Mouse (Mus musculus) hindbrain, embryonic 14.5 days (tissue): ENCODE data around the gene Gdf7. TPM values are rescaled to one million over a fixed set of nuclear protein-coding genes. Genes with fewer than 3 reads are reported as not detected.

Experiments used
- ATAC-seq: fragments of 200-750 bp; cut with Nextera tagmentation; 2 replicates; pipeline ENCODE4 v1.8.0; 2017; ENCODE audit warnings: moderate number of reproducible peaks, mild to moderate bottlenecking, moderate TSS enrichment, moderate library complexity; ENCODE audit not compliant: low FRiP score
- DNase-seq: peaks from one replicate; pipeline ENCODE4 v3.0.0-alpha.2; 2015; ENCODE audit warnings: low spot score
- H3K27ac ChIP-seq: fragments of 300-500 bp; sonication (generic); 2 replicates; pipeline ENCODE4 v1.5.1; 2014; ENCODE audit warnings: mild to moderate bottlenecking, moderate library complexity
- H3K27me3 ChIP-seq: fragments of 300-500 bp; sonication (generic); 2 replicates; pipeline ENCODE4 v1.6.1; 2014; ENCODE audit warnings: mild to moderate bottlenecking, low read length, mixed read lengths; ENCODE audit not compliant: control insufficient read depth, insufficient read depth
- H3K36me3 ChIP-seq: fragments of 300-500 bp; sonication (generic); replicated peaks from 2 replicates; pipeline ENCODE4 v1.6.1; 2014; ENCODE audit not compliant: control insufficient read depth, insufficient read depth
- H3K4me1 ChIP-seq: fragments of 300-500 bp; sonication (generic); replicated peaks from 2 replicates; pipeline ENCODE4 v1.6.1; 2014; ENCODE audit warnings: antibody characterized with exemption, low read length, mixed read lengths; ENCODE audit not compliant: control insufficient read depth, insufficient read depth
- H3K4me2 ChIP-seq: fragments of 300-500 bp; sonication (generic); replicated peaks from 2 replicates; pipeline ENCODE4 v1.6.1; 2014; ENCODE audit warnings: mild to moderate bottlenecking, moderate library complexity
- H3K4me3 ChIP-seq: fragments of 300-500 bp; sonication (generic); replicated peaks from 2 replicates; pipeline ENCODE4 v1.5.1; 2014; ENCODE audit warnings: mild to moderate bottlenecking, low read length
- H3K9ac ChIP-seq: fragments of 300-500 bp; sonication (generic); 2 replicates; pipeline ENCODE4 v1.6.1; 2014
- H3K9me3 ChIP-seq: fragments of 300-500 bp; sonication (generic); 2 replicates; pipeline ENCODE4 v1.6.1; 2016; ENCODE audit warnings: low read length; ENCODE audit not compliant: control insufficient read depth
- WGBS: fragments of 180-500 bp; shearing (Covaris S2); extraction: QIAGEN DNeasy Blood & Tissue Kit; methylation state at CpG from one replicate; pipeline ENCODE4 v1.1.7; 2014; 5-methylcytosine and 5-hydroxymethylcytosine counted together
- polyA plus RNA-seq: library from polyadenylated mRNA; unstranded; fragments of >200 nt; fragmentation: Nextera tagmentation; extraction: Ambion mirVana; gene quantifications from 2 replicates; pipeline ENCODE4 v1.2.1, GENCODE M21; 2014

The Gdf7 gene
- polyA plus RNA-seq, 1 experiment from 2014 or later, result 0.67 TPM

DNA sequence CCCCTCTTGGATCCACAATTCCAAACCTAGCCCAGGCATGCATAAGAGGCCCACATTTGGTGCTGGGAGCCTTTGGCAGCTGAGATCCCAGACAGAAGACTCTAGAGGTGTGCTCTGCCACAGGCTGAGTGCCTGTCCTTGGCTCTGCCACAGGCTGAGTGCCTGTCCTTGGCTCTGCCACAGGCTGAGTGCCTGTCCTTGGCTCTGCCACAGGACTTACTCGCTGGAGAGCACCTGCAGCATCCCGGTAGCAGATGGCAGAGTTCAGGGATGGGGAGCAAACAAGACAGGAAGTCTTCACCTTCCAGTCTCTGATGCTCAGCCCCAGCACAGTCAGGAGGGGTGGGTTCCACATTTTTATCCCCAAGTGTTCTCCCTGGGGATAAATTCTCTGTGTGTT lies 3.5 kb upstream of the Gdf7 start:
- DNase-seq, result no peak

GRCm38 (mm10) chr12:8301011-8301814 lies 541 bp downstream of the Gdf7 start:
- Histone ChIP-seq H3K9me3 (no peaks in the 10 kb centered on the region), H3K27me3 (peaks cover 97% of the 10 kb centered on the region), H3K4me2 (peak overlapping the region; percentile 78), H3K4me3 (peak overlapping the region; percentile 42), H3K9ac (peak overlapping the region; percentile 31; the same call in 1 of the 2 replicates), H3K4me1 (peaks cover 16% of the 10 kb centered on the region), H3K36me3 (no peaks in the 10 kb centered on the region), H3K27ac (no peak overlapping the region)
- no peak; the same call in 1 of the 2 replicates for ATAC-seq
- no peak for DNase-seq
- 3% methylated on average over 45 of the region's 46 CpGs for WGBS

More for the DNA sequence above, 3.5 kb upstream of the Gdf7 start:
- no peak for ATAC-seq
- H3K4me1 ChIP-seq, result peaks cover 10% of the 10 kb centered on the region; the same call in 1 of the 2 replicates
- WGBS, result 35% methylated on average over 2 of the region's 2 CpGs
- H3K4me3 ChIP-seq, result no peak overlapping the region
- H3K36me3 ChIP-seq, result no peaks in the 10 kb centered on the region
- no peak overlapping the region for H3K4me2 ChIP-seq
- H3K9ac ChIP-seq, result no peak overlapping the region
- peaks cover 59% of the 10 kb centered on the region for H3K27me3 ChIP-seq
- H3K27ac ChIP-seq, result no peak overlapping the region
- H3K9me3 ChIP-seq, result no peaks in the 10 kb centered on the region

DNA sequence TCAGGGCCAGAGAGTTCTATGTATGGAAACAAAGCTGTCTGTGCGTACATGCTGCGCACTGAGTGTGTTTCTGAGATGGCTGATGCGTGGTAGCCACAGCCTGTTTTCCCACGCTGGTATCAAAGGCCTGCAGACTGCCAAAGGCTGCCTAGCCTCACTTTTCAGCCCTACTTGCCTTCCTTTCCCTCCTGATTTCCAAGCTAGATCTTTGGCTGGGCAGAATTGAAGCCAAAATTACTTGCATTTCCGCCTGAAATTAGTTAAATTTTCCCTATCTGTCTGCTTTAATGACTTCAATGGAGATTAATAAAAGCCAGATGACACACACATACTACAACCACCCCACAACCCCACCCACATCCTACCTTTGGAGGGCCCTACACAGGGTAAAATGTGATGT lies 1.2 kb downstream of the Gdf7 start:
- WGBS, result 22% methylated on average over 5 of the region's 5 CpGs
- H3K27me3 ChIP-seq, result peaks cover 97% of the 10 kb centered on the region
- H3K4me3 ChIP-seq, result peak overlapping the region; percentile 42; the same call in 1 of the 2 replicates
- peak overlapping the region; percentile 17; the same call in 1 of the 2 replicates for H3K4me2 ChIP-seq
- DNase-seq (no peak), ATAC-seq (no peak)
- H3K4me1 ChIP-seq, result peaks cover 16% of the 10 kb centered on the region
- H3K27ac ChIP-seq, result no peak overlapping the region
- H3K36me3 ChIP-seq, result no peaks in the 10 kb centered on the region
- H3K9ac ChIP-seq, result 0 out of 2 replicates have a peak overlapping the region, but pooled peaks have one; percentile 20
- no peaks in the 10 kb centered on the region for H3K9me3 ChIP-seq

DNA sequence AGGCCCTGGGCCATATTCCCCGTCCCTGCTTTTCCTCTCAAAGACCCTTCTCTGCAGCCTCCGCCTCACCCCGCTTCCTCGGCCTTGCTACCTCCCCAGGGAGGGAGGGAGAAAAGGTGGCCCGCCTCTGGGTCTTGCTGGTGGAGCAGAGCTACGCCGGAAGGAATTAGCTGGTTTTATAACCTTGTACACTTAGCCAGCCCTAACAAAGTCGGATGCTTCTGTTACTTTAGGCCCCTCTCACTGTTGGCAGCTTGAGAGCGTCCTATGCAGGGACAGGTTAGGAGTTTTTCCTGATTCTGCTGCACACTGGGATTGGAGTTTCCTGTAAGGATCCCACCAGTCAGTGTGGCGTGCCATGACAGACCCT lies 1.7 kb downstream of the Gdf7 start:
- Histone ChIP-seq H3K4me2 (peak overlapping the region; percentile 17; the same call in 1 of the 2 replicates), H3K9me3 (no peaks in the 10 kb centered on the region), H3K27ac (no peak overlapping the region), H3K4me1 (peaks cover 16% of the 10 kb centered on the region), H3K4me3 (no peak overlapping the region), H3K27me3 (peaks cover 98% of the 10 kb centered on the region), H3K36me3 (no peaks in the 10 kb centered on the region), H3K9ac (no peak overlapping the region)
- 13% methylated on average over 10 of the region's 10 CpGs for WGBS
- ATAC-seq (no peak), DNase-seq (no peak)

DNA sequence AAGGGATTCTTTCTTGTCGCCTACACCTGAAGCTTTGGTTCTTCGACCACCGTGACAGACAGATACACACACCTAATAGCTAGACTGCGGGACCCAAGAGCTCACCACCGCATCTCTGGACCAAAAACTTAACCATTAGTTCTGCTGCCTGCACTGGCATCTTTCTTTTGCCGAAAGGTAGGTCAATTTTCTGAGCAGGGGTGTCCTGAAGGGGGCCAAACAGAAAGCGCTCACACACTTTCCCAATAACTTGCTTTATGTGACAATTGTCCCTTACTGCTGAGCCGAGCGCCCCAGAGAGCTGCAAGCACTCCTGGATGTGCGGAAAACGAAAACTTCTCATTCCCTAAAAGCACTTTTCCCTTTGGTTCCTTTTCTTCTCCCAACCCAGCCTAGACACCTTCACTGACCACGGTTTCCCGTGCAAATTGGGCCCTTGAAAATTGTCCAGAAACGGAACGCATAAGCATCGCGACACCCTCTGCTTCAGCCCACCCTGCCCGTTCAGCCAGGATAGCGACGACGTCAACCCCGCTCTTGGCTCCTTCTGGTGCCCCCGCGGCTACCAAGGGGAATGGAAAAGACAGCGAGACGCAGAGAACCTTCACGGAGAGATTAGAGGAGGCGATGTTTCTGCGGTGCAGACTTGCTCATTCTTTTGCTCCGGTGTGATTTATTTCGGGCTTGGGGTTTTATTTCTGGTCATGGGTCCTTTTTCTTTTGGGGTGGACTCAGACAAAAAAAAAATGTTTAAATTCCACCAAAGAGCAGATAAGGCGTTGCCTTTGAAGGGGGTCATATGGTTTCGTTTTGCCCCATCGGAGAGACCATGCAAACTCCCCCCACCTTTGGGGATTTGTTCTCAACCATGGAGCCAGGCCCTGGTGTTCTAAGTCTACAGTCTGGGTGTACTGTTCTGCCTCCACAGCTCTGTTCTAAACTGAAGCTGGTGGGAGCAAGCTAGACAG lies 2.3 kb downstream of the Gdf7 start:
- ATAC-seq, result no peak
- peak overlapping the region; percentile 29 for H3K4me3 ChIP-seq
- H3K27me3 ChIP-seq, result peaks cover 99% of the 10 kb centered on the region
- DNase-seq, result no peak
- no peak overlapping the region for H3K9ac ChIP-seq
- peak overlapping the region; percentile 52 for H3K4me2 ChIP-seq
- H3K4me1 ChIP-seq, result peaks cover 16% of the 10 kb centered on the region
- no peak overlapping the region for H3K27ac ChIP-seq
- no peaks in the 10 kb centered on the region for H3K36me3 ChIP-seq
- H3K9me3 ChIP-seq, result no peaks in the 10 kb centered on the region
- WGBS, result 4% methylated on average over 34 of the region's 34 CpGs

GRCm38 (mm10) chr12:8298361-8299142 lies 3.2 kb downstream of the Gdf7 start:
- peak overlapping the region; percentile 29 for H3K4me3 ChIP-seq
- H3K27me3 ChIP-seq, result peaks cover 92% of the 10 kb centered on the region
- peaks cover 16% of the 10 kb centered on the region for H3K4me1 ChIP-seq
- no peak overlapping the region for H3K27ac ChIP-seq
- DNase-seq (no peak), ATAC-seq (peak; percentile 15; the same call in 1 of the 2 replicates)
- WGBS, result 1% methylated on average over 74 of the region's 85 CpGs
- peak overlapping the region; percentile 36; the same call in 1 of the 2 replicates for H3K9ac ChIP-seq
- no peaks in the 10 kb centered on the region for H3K36me3 ChIP-seq
- peak overlapping the region; percentile 52 for H3K4me2 ChIP-seq
- no peaks in the 10 kb centered on the region for H3K9me3 ChIP-seq

- no peaks in the 10 kb centered on the region for H3K36me3 ChIP-seq
- peak overlapping the region; percentile 29 for H3K4me3 ChIP-seq
- H3K4me2 ChIP-seq, result peak overlapping the region; percentile 52
- H3K4me1 ChIP-seq, result peaks cover 16% of the 10 kb centered on the region
- DNase-seq, result no peak
- H3K9ac ChIP-seq, result 0 out of 2 replicates have a peak overlapping the region, but pooled peaks have one; percentile 36
- 5% methylated on average over 34 of the region's 34 CpGs for WGBS
- peak; percentile 21; the same call in 1 of the 2 replicates for ATAC-seq
- H3K9me3 ChIP-seq, result no peaks in the 10 kb centered on the region
- peaks cover 83% of the 10 kb centered on the region for H3K27me3 ChIP-seq
- no peak overlapping the region for H3K27ac ChIP-seq
These were observed 4.1 kb downstream of the Gdf7 start for GRCm38 (mm10) chr12:8297586-8298214.

DNA sequence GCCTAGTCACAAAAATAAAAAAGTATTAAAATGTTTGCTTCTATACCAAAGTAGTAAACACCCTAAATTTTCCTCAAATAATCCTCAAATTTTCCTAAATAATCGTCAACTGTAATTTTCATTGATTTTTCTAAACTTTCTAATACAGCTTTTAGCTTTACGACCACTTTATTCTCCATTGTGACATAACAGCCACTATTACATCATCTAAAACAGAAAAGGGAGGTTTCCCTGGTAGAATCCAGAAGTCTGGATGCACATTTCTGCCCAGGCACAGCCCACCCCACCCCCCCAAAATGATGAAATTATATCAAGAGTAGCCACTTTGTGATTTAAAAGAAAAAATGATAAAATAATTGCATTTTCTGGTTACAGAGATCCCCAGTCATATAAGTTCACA lies 5.6 kb downstream of the Gdf7 start:
- Histone ChIP-seq H3K4me1 (peaks cover 10% of the 10 kb centered on the region), H3K9me3 (no peaks in the 10 kb centered on the region), H3K27me3 (peaks cover 68% of the 10 kb centered on the region), H3K4me2 (no peak overlapping the region), H3K9ac (no peak overlapping the region), H3K27ac (no peak overlapping the region), H3K4me3 (no peak overlapping the region), H3K36me3 (no peaks in the 10 kb centered on the region)
- ATAC-seq (no peak), DNase-seq (no peak)
- 84% methylated on average over 2 of the region's 2 CpGs for WGBS
